Mouse (Mus musculus): ENCODE measurements at regions not wholly inside any gene's neighbourhood (a gene's known extent, or its start where the extent isn't known, plus 50 kb on each side); places are given as distances from the start of the nearest gene placed in this dataset.

GRCm38 (mm10) chr2:124918986-124919761 lies 148.8 kb upstream of the Slc24a5 start:
- no peak for DNase-seq (ENCODE audit: low read depth)
- TF ChIP-seq CTCF (IDR thresholded peaks at IDR 0.05; ENCODE audit: borderline replicate concordance, extremely low read depth, insufficient read depth, insufficient read length) (no peak), POLR2A (IDR thresholded peaks at IDR 0.05; ENCODE audit: borderline replicate concordance, extremely low read depth, insufficient read depth, insufficient read length, poor library complexity, severe bottlenecking) (no peak)

- DNase-seq (ENCODE audit: low read depth): no peak
- TF ChIP-seq CTCF (IDR thresholded peaks at IDR 0.05; ENCODE audit: borderline replicate concordance, extremely low read depth, insufficient read depth, insufficient read length): no peak
- TF ChIP-seq POLR2A (IDR thresholded peaks at IDR 0.05; ENCODE audit: borderline replicate concordance, extremely low read depth, insufficient read depth, insufficient read length, poor library complexity, severe bottlenecking): no peak
Measured at GRCm38 (mm10) chr2:124919762-124920255, 148.1 kb upstream of the Slc24a5 start.

- DNase-seq (ENCODE audit: low read depth): no peak
- no peak for TF ChIP-seq CTCF (IDR thresholded peaks at IDR 0.05; ENCODE audit: borderline replicate concordance, extremely low read depth, insufficient read depth, insufficient read length)
- TF ChIP-seq POLR2A (IDR thresholded peaks at IDR 0.05; ENCODE audit: borderline replicate concordance, extremely low read depth, insufficient read depth, insufficient read length, poor library complexity, severe bottlenecking): no peak
Measured at GRCm38 (mm10) chr2:124920265-124920664, 147.7 kb upstream of the Slc24a5 start.

- peak; percentile 89 for DNase-seq (ENCODE audit: low read depth)
- peak; percentile 68; the same call in 1 of the 2 replicates for TF ChIP-seq CTCF (IDR thresholded peaks at IDR 0.05; ENCODE audit: borderline replicate concordance, extremely low read depth, insufficient read depth, insufficient read length)
- no peak for TF ChIP-seq POLR2A (IDR thresholded peaks at IDR 0.05; ENCODE audit: borderline replicate concordance, extremely low read depth, insufficient read depth, insufficient read length, poor library complexity, severe bottlenecking)
Measured at GRCm38 (mm10) chr2:124927882-124928758, 139.8 kb upstream of the Slc24a5 start.

- no peak for DNase-seq (ENCODE audit: low read depth)
- no peak for TF ChIP-seq CTCF (IDR thresholded peaks at IDR 0.05; ENCODE audit: borderline replicate concordance, extremely low read depth, insufficient read depth, insufficient read length)
- TF ChIP-seq POLR2A (IDR thresholded peaks at IDR 0.05; ENCODE audit: borderline replicate concordance, extremely low read depth, insufficient read depth, insufficient read length, poor library complexity, severe bottlenecking): no peak
Measured at GRCm38 (mm10) chr2:124928759-124929113, 139.2 kb upstream of the Slc24a5 start.

GRCm38 (mm10) chr2:124930719-124931118 lies 137.2 kb upstream of the Slc24a5 start:
- no peak for TF ChIP-seq POLR2A (IDR thresholded peaks at IDR 0.05; ENCODE audit: borderline replicate concordance, extremely low read depth, insufficient read depth, insufficient read length, poor library complexity, severe bottlenecking)
- no peak for TF ChIP-seq CTCF (IDR thresholded peaks at IDR 0.05; ENCODE audit: borderline replicate concordance, extremely low read depth, insufficient read depth, insufficient read length)
- DNase-seq (ENCODE audit: low read depth): no peak

- DNase-seq (ENCODE audit: low read depth): no peak
- TF ChIP-seq CTCF (IDR thresholded peaks at IDR 0.05; ENCODE audit: borderline replicate concordance, extremely low read depth, insufficient read depth, insufficient read length) (no peak), POLR2A (IDR thresholded peaks at IDR 0.05; ENCODE audit: borderline replicate concordance, extremely low read depth, insufficient read depth, insufficient read length, poor library complexity, severe bottlenecking) (no peak)
Measured at GRCm38 (mm10) chr2:124932566-124932965, 135.4 kb upstream of the Slc24a5 start.

- DNase-seq (ENCODE audit: low read depth): no peak
- no peak for TF ChIP-seq CTCF (IDR thresholded peaks at IDR 0.05; ENCODE audit: borderline replicate concordance, extremely low read depth, insufficient read depth, insufficient read length)
- TF ChIP-seq POLR2A (IDR thresholded peaks at IDR 0.05; ENCODE audit: borderline replicate concordance, extremely low read depth, insufficient read depth, insufficient read length, poor library complexity, severe bottlenecking): no peak
Measured at GRCm38 (mm10) chr2:124933876-124934275, 134.0 kb upstream of the Slc24a5 start.

GRCm38 (mm10) chr2:124948263-124948781 lies 119.6 kb upstream of the Slc24a5 start:
- TF ChIP-seq POLR2A (IDR thresholded peaks at IDR 0.05; ENCODE audit: borderline replicate concordance, extremely low read depth, insufficient read depth, insufficient read length, poor library complexity, severe bottlenecking) (no peak), CTCF (IDR thresholded peaks at IDR 0.05; ENCODE audit: borderline replicate concordance, extremely low read depth, insufficient read depth, insufficient read length) (no peak)
- DNase-seq (ENCODE audit: low read depth): no peak

GRCm38 (mm10) chr2:124948812-124949211 lies 119.1 kb upstream of the Slc24a5 start:
- peak; percentile 40 for DNase-seq (ENCODE audit: low read depth)
- TF ChIP-seq POLR2A (IDR thresholded peaks at IDR 0.05; ENCODE audit: borderline replicate concordance, extremely low read depth, insufficient read depth, insufficient read length, poor library complexity, severe bottlenecking) (no peak), CTCF (IDR thresholded peaks at IDR 0.05; ENCODE audit: borderline replicate concordance, extremely low read depth, insufficient read depth, insufficient read length) (no peak)

GRCm38 (mm10) chr2:124952212-124952611 lies 115.7 kb upstream of the Slc24a5 start:
- no peak for DNase-seq (ENCODE audit: low read depth)
- TF ChIP-seq CTCF (IDR thresholded peaks at IDR 0.05; ENCODE audit: borderline replicate concordance, extremely low read depth, insufficient read depth, insufficient read length) (no peak), POLR2A (IDR thresholded peaks at IDR 0.05; ENCODE audit: borderline replicate concordance, extremely low read depth, insufficient read depth, insufficient read length, poor library complexity, severe bottlenecking) (no peak)

Measured in brain, embryonic 14.5 days (tissue).